Mouse (Mus musculus) thymus, adult 2 months (tissue): ENCODE data around the gene Arhgap23.

Experiments
- CTCF ChIP-seq: fragments of 200-500 bp; IDR thresholded peaks from 2 replicates; pipeline ENCODE4 v1.5.1; 2012; ENCODE audit warnings: mild to moderate bottlenecking, control low read depth, low read length, moderate library complexity, borderline replicate concordance; ENCODE audit not compliant: control insufficient read depth, poor library complexity, insufficient read depth; ENCODE audit errors: extremely low read depth
- POLR2A ChIP-seq: fragments of 200-500 bp; IDR thresholded peaks from 2 replicates; pipeline ENCODE4 v1.6.1; 2012; ENCODE audit warnings: mild to moderate bottlenecking, low read length, control low read depth, moderate library complexity; ENCODE audit not compliant: control insufficient read depth, poor library complexity, insufficient read depth; ENCODE audit errors: extremely low read depth

GRCm38 (mm10) chr11:97540604-97541003 is 125.3 kb downstream of the Arhgap23 start:
- TF ChIP-seq POLR2A, result no peak
- TF ChIP-seq CTCF, result no peak
